Mouse (Mus musculus) liver, embryonic 15.5 days (tissue): ENCODE results near the gene Pfn1. TPM values are rescaled to one million over a fixed set of nuclear protein-coding genes. Genes with fewer than 3 reads are reported as not detected.

Experiments
- ATAC-seq: fragments of 200-750 bp; cut with Nextera tagmentation; 2 replicates; pipeline ENCODE4 v1.8.0; 2017; ENCODE audit warnings: moderate number of reproducible peaks, mild to moderate bottlenecking, moderate library complexity; ENCODE audit not compliant: insufficient read depth
- H3K27ac ChIP-seq: fragments of 300-500 bp; sonication (generic); replicated peaks from 2 replicates; pipeline ENCODE4 v1.5.1; 2015; ENCODE audit warnings: mild to moderate bottlenecking, inconsistent platforms
- H3K27me3 ChIP-seq: fragments of 300-500 bp; sonication (generic); 2 replicates; pipeline ENCODE4 v1.6.1; 2015; ENCODE audit warnings: mild to moderate bottlenecking, inconsistent platforms
- H3K36me3 ChIP-seq: fragments of 300-500 bp; sonication (generic); replicated peaks from 2 replicates; pipeline ENCODE4 v1.6.1; 2015; ENCODE audit warnings: moderate library complexity, mild to moderate bottlenecking, inconsistent platforms
- H3K4me1 ChIP-seq: fragments of 300-500 bp; sonication (generic); replicated peaks from 2 replicates; pipeline ENCODE4 v1.6.1; 2015; ENCODE audit warnings: inconsistent platforms
- H3K4me2 ChIP-seq: fragments of 300-500 bp; sonication (generic); 2 replicates; pipeline ENCODE4 v1.6.1; 2015; ENCODE audit warnings: moderate library complexity, mild to moderate bottlenecking, inconsistent platforms
- H3K4me3 ChIP-seq: fragments of 300-500 bp; sonication (generic); replicated peaks from 2 replicates; pipeline ENCODE4 v1.5.1; 2015; ENCODE audit warnings: mild to moderate bottlenecking, inconsistent platforms
- H3K9ac ChIP-seq: fragments of 300-500 bp; sonication (generic); 2 replicates; pipeline ENCODE4 v1.6.1; 2015; ENCODE audit warnings: moderate library complexity, mild to moderate bottlenecking, inconsistent platforms
- H3K9me3 ChIP-seq: fragments of 300-500 bp; sonication (generic); replicated peaks from 2 replicates; pipeline ENCODE4 v1.6.1; 2016; ENCODE audit warnings: inconsistent platforms
- WGBS: fragments of 180-500 bp; shearing (Covaris S2); methylation state at CpG from one replicate; pipeline ENCODE4 v1.1.7; 2015; ENCODE audit warnings: mixed read lengths; ENCODE audit not compliant: insufficient replicate concordance; 5-methylcytosine and 5-hydroxymethylcytosine counted together
- polyA plus RNA-seq: library from polyadenylated mRNA; unstranded; fragments of >200 nt; fragmentation: Nextera tagmentation; extraction: Ambion mirVana; gene quantifications from 2 replicates; pipeline ENCODE4 v1.2.1, GENCODE M21; 2015

Pfn1 gene
- polyA plus RNA-seq, 1 experiment from 2014 or later = 1,040 TPM

GRCm38 (mm10) chr11:70688372-70688771 is 33.9 kb upstream of the Pfn1 start:
- Histone ChIP-seq H3K27me3 (0 out of 2 replicates have a peak, but pooled peaks cover 13% of the 10 kb centered on the region), H3K9me3 (no peaks in the 10 kb centered on the region), H3K4me1 (peaks cover 27% of the 10 kb centered on the region), H3K4me2 (peak overlapping the region; percentile 89), H3K4me3 (peak overlapping the region; percentile 74), H3K27ac (peak overlapping the region; percentile 76), H3K9ac (peak overlapping the region; percentile 76; the same call in 1 of the 2 replicates), H3K36me3 (0 out of 2 replicates have a peak, but pooled peaks cover 1% of the 10 kb centered on the region)
- 30% methylated on average over 8 of the region's 8 CpGs for WGBS
- ATAC-seq = no peak

- peaks cover 29% of the 10 kb centered on the region for H3K4me1 ChIP-seq
- ATAC-seq = peak; percentile 62
- WGBS = under 1% methylated on average over 55 of the region's 55 CpGs
- H3K4me2 ChIP-seq = peak within 1 kb of the TSS; percentile 89
- H3K4me3 ChIP-seq = peak within 1 kb of the TSS; percentile 74
- H3K27ac ChIP-seq = peak within 1 kb of the TSS; percentile 76
- peaks cover 8% of the 10 kb centered on the region for H3K36me3 ChIP-seq
- H3K9ac ChIP-seq = peak within 1 kb of the TSS; percentile 76
- H3K27me3 ChIP-seq = 0 out of 2 replicates have a peak, but pooled peaks cover 12% of the 10 kb centered on the region
- H3K9me3 ChIP-seq = no peaks in the 10 kb centered on the region
These were observed 33.3 kb upstream of the Pfn1 start, which contains the start of gene Camta2 for GRCm38 (mm10) chr11:70687601-70688199. Camta2 (minus strand) TSS chr11:70688105.

- Histone ChIP-seq H3K9ac (peak overlapping the region; percentile 76), H3K4me2 (peak overlapping the region; percentile 89), H3K36me3 (peaks cover 10% of the 10 kb centered on the region), H3K4me3 (peak overlapping the region; percentile 74), H3K27me3 (0 out of 2 replicates have a peak, but pooled peaks cover 7% of the 10 kb centered on the region), H3K9me3 (no peaks in the 10 kb centered on the region), H3K4me1 (peaks cover 36% of the 10 kb centered on the region), H3K27ac (peak overlapping the region; percentile 76)
- ATAC-seq = no peak
- WGBS = 1% methylated on average over 16 of the region's 16 CpGs
These were observed 32.6 kb upstream of the Pfn1 start for GRCm38 (mm10) chr11:70686901-70687566.

DNA sequence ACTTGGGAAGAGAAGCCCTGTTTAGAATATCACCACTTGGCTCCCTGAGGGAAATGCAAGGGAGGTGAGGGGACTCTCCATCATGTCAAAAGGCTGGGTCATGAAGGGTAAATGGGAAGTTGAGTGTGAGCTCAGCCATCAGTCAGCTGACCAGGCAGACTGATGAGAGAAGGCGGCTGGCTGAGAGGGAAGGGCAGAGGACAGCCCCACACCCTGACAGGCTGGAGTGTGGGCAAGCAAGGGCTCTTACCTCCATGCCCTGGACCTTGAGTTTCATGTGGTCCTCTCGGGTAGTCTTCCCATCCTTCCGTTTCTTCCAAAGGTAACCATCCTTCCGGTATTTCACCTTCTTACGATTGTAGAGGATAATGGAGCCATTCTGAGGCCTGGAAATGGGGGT is 29.2 kb upstream of the Pfn1 start:
- no peaks in the 10 kb centered on the region for H3K27me3 ChIP-seq
- no peak overlapping the region for H3K4me3 ChIP-seq
- no peak for ATAC-seq
- H3K9me3 ChIP-seq = no peaks in the 10 kb centered on the region
- WGBS = 62% methylated on average over 5 of the region's 5 CpGs
- no peak overlapping the region for H3K27ac ChIP-seq
- peaks cover 19% of the 10 kb centered on the region for H3K36me3 ChIP-seq
- peaks cover 47% of the 10 kb centered on the region for H3K4me1 ChIP-seq
- H3K9ac ChIP-seq = no peak overlapping the region
- no peak overlapping the region for H3K4me2 ChIP-seq

GRCm38 (mm10) chr11:70681897-70682581 is 27.6 kb upstream of the Pfn1 start:
- WGBS = 54% methylated on average over 11 of the region's 11 CpGs
- Histone ChIP-seq H3K9me3 (no peaks in the 10 kb centered on the region), H3K27ac (no peak overlapping the region), H3K4me2 (no peak overlapping the region), H3K4me3 (no peak overlapping the region), H3K27me3 (no peaks in the 10 kb centered on the region), H3K9ac (no peak overlapping the region), H3K36me3 (peaks cover 19% of the 10 kb centered on the region), H3K4me1 (peaks cover 34% of the 10 kb centered on the region)
- ATAC-seq = no peak

DNA sequence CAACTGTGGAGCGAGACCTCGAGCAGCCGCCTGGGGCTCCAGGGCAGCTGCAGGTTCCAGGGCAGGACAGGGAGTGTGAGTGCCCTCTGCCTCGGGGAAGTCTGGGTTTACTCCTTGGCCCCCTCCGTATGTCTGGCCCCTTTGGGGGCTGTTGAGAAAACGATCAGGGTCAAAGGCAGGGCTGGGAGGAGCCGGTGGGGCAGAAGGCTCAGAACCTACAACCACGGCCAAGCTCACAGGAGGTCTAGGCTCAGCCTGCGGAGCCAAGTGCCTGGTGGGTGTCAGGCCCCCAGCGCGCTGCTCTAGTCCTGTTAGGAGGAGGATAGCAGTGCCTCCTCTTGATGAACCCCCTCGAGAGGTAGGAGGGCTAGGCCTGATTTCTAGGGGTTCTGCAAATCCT is 26.7 kb upstream of the Pfn1 start:
- no peaks in the 10 kb centered on the region for H3K9me3 ChIP-seq
- H3K27me3 ChIP-seq = no peaks in the 10 kb centered on the region
- 75% methylated on average over 12 of the region's 12 CpGs for WGBS
- H3K36me3 ChIP-seq = peaks cover 27% of the 10 kb centered on the region
- no peak overlapping the region for H3K4me3 ChIP-seq
- ATAC-seq = no peak
- H3K9ac ChIP-seq = no peak overlapping the region
- peaks cover 26% of the 10 kb centered on the region for H3K4me1 ChIP-seq
- H3K4me2 ChIP-seq = no peak overlapping the region
- H3K27ac ChIP-seq = no peak overlapping the region

- 35% methylated on average over 8 of the region's 8 CpGs for WGBS
- no peaks in the 10 kb centered on the region for H3K9me3 ChIP-seq
- H3K4me1 ChIP-seq = peaks cover 26% of the 10 kb centered on the region
- H3K27ac ChIP-seq = peak overlapping the region; percentile 14; the same call in 1 of the 2 replicates
- H3K27me3 ChIP-seq = no peaks in the 10 kb centered on the region
- H3K4me3 ChIP-seq = no peak overlapping the region
- H3K4me2 ChIP-seq = no peak overlapping the region
- H3K36me3 ChIP-seq = peaks cover 30% of the 10 kb centered on the region
- no peak overlapping the region for H3K9ac ChIP-seq
- ATAC-seq = no peak
These were observed 25.4 kb upstream of the Pfn1 start for GRCm38 (mm10) chr11:70679894-70680293.

DNA sequence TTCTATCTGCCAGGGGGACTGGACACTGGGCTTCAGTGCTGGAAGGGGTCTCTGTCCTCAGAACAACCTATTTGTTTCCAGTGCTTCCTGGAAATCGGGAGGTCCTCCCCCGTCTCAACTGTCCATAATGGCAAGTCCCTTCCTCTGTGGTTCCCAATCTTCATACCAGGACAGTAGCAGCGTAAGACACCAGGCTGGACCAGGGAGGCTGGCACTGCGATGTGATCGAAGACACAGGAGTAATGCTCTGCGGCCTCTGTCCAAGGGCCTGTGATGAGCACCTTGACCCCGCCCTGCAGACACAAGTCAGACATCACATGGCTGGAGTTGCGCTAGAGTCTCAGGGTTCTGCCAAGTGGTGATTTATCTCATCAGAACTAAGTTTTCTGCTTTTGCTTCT is 24.9 kb upstream of the Pfn1 start:
- no peak overlapping the region for H3K9ac ChIP-seq
- WGBS = 81% methylated on average over 8 of the region's 8 CpGs
- peaks cover 26% of the 10 kb centered on the region for H3K4me1 ChIP-seq
- H3K27ac ChIP-seq = peak overlapping the region; percentile 64; the same call in 1 of the 2 replicates
- H3K4me3 ChIP-seq = no peak overlapping the region
- peaks cover 30% of the 10 kb centered on the region for H3K36me3 ChIP-seq
- H3K9me3 ChIP-seq = no peaks in the 10 kb centered on the region
- no peak overlapping the region for H3K4me2 ChIP-seq
- ATAC-seq = no peak
- H3K27me3 ChIP-seq = no peaks in the 10 kb centered on the region

GRCm38 (mm10) chr11:70678576-70678975 is 24.1 kb upstream of the Pfn1 start:
- H3K27ac ChIP-seq = peak overlapping the region; percentile 73
- peaks cover 26% of the 10 kb centered on the region for H3K4me1 ChIP-seq
- WGBS = 73% methylated on average over 2 of the region's 2 CpGs
- ATAC-seq = peak; percentile 54
- H3K4me2 ChIP-seq = no peak overlapping the region
- no peak overlapping the region for H3K9ac ChIP-seq
- no peak overlapping the region for H3K4me3 ChIP-seq
- H3K27me3 ChIP-seq = no peaks in the 10 kb centered on the region
- peaks cover 36% of the 10 kb centered on the region for H3K36me3 ChIP-seq
- H3K9me3 ChIP-seq = no peaks in the 10 kb centered on the region

DNA sequence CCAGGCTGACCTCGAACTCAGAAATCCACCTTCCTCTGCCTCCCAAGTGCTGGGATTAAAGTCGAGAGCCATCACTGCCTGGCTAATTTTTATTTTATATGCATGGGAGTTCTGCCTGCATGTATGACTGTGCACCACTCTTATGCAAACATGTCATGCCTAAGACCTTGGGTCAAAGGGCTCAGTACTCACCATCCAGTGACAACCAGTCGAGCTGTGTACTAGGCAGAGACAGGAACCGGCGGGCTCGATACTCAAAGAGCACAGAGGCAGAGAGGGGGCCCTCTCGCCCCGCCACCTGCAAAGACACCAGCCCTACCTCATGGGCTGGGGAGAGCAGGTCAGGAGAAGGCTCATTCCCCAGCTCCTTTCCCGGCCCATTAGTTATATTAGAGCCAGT is 23.6 kb upstream of the Pfn1 start:
- Histone ChIP-seq H3K4me3 (no peak overlapping the region), H3K27ac (peak overlapping the region; percentile 73), H3K27me3 (no peaks in the 10 kb centered on the region), H3K4me2 (no peak overlapping the region), H3K4me1 (peaks cover 26% of the 10 kb centered on the region), H3K9ac (no peak overlapping the region), H3K36me3 (peaks cover 32% of the 10 kb centered on the region), H3K9me3 (no peaks in the 10 kb centered on the region)
- WGBS = 61% methylated on average over 9 of the region's 9 CpGs
- ATAC-seq = peak; percentile 61

GRCm38 (mm10) chr11:70674501-70674900 is 20.1 kb upstream of the Pfn1 start:
- WGBS = 55% methylated on average over 11 of the region's 11 CpGs

More at GRCm38 (mm10) chr11:70674501-70674900, 20.1 kb upstream of the Pfn1 start:
- H3K4me3 ChIP-seq = no peak overlapping the region
- no peak overlapping the region for H3K4me2 ChIP-seq
- H3K27ac ChIP-seq = no peak overlapping the region
- peaks cover 32% of the 10 kb centered on the region for H3K4me1 ChIP-seq
- no peaks in the 10 kb centered on the region for H3K9me3 ChIP-seq
- ATAC-seq = no peak
- H3K27me3 ChIP-seq = no peaks in the 10 kb centered on the region
- H3K36me3 ChIP-seq = peaks cover 23% of the 10 kb centered on the region; the same call in 1 of the 2 replicates
- H3K9ac ChIP-seq = no peak overlapping the region
